Mouse (Mus musculus): ENCODE results near the gene Rbfox1. TPM values are rescaled to one million over a fixed set of nuclear protein-coding genes. Genes with fewer than 3 reads are reported as not detected.
A peak's percentile ranks its signal among the peaks of the same experiment; 100 is the strongest.

Gene Rbfox1
- total RNA-seq, 2 experiments from 2014 or later, result 0.96 to 1.5 TPM

DNA sequence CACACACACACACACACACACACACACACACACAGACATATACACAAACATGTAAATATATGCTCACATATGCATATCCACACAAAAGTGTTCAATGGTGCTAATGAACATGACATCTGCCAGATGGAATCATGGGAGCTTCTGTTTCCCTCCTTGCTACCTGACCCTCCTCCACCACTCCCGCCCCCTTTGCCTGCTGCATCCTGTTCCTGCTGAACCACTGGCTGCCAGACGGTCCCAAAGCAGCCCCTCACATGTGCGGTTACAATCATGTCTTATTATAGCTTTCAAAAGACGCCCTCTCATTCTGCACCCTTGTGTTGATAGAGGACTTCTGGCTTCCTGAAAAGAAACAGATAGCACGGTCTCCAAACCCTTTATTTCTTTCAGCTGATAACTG, 563.1 kb downstream of the Rbfox1 start:
- no peak for DNase-seq (ENCODE audit: low spot score in 2 of 2)

DNA sequence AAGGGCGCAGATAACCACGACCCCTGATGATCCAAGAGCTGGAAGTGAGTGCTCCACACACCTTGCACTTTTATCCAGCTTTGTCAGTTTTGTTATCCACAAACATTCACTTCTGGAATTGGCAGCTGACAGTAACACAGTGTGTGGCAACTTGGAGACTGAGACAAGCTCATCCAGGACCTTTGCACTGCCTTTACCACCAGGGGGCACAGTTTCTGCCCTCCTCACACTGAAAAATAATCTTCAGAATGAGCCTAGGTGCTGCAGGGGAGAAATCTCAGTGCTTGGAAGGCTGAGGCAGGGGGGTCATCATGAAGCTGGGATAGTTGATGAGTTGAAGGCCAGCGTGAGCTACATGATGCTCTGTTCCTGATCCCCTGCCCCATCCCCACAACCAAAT, 570.2 kb downstream of the Rbfox1 start:
- peak in 1 of 2 experiments; percentile 9 for DNase-seq (ENCODE audit: low spot score in 2 of 2)

DNA sequence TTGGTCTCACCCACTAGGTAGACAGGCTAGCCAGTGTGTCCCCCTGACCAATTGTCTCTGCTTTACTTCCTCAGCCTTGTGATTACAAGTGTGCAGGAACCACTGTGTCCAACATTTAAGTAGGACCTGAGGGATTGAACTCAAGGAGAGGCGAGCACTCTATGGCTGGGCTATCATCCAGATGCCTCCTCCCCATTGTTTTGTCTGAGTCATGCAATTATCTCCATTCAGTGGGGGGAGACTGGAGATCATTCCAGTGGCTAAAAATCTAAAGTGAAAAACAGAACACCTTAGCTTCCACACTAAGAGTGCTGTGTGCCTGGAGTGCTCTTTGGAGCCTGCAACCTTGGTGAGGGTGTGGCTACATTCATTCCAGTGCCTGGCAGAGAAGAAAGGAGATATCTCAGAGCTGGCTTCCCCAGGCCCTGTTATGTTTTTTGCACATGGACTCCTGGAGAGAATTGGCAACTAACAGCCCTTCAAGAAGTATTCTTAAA, 594.0 kb downstream of the Rbfox1 start:
- no peak for DNase-seq (ENCODE audit: low spot score in 2 of 2)

DNA sequence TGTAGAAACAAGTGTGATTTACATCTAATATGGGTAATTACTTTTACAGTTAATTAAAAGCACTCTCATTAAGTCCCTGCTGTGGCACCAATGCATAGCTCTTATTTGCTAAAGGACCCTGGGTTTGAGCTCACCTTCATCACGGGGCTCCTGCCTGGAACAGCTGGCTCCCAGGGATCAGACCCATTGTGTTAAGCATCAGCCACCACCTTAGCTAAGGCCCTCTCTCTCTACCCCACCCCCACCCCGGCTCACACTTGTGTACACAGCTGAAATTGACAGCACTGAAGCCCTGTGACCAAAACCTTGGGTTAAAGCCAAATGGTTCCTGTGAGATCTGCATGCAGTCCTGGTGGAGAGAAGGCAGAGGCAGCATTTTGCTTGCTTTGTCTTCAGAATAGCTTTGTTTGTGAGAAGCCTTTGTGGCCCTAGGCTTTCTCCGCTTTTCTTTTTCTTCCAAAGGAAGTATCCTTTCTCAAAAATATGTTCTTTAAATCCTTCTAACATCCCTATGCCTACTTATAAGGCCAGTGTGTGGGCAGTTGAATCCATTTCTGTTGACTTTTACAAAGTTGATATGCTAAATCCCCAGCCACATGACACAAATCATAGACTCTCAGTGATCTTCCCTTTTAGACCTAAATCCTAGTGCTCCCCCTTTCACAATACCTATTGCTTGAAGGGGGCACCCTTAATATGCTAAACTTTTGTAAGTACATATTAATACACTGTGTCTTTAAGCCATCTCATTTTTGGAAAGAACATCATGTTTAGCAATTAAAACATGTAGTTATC, 594.7 kb downstream of the Rbfox1 start:
- DNase-seq (ENCODE audit: low spot score in 2 of 2), result no peak

DNA sequence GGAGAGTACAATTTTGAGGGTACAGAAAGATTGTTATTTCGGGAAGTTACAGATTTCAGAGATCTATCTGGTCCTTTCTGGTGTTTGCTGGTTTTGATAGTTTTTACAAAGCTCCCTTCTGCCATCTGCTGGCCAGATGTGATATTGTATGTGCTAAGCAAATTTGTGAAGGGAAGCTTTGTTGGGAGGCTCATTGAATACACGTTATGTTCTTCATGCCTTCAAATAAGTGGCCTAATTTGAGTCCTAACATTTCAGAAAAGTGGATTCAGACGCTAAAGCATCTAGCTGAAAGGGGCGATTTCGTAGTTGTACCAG, 595.2 kb downstream of the Rbfox1 start:
- DNase-seq (ENCODE audit: low spot score in 2 of 2), result peak; percentile 54 to 55

DNA sequence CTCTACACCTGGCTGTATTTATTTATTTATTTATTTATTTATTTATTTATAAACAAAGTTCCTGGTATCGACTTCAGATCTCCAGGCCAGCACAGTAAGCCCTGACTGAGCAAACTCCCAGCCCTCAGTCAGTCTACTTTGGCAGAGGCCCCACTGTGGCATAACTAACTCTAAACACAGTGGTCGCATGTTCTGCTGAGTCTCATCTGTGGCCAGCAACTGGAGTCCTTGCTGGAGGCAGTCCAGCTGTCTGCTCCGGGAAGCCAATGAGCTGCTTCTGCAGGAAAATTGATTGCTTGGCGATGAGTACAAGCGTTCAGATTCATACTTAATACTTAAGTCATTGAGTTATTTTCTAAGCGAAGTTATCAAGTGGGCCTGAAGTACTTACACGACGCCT, 598.5 kb downstream of the Rbfox1 start:
- DNase-seq (ENCODE audit: low spot score in 2 of 2), result no peak

DNA sequence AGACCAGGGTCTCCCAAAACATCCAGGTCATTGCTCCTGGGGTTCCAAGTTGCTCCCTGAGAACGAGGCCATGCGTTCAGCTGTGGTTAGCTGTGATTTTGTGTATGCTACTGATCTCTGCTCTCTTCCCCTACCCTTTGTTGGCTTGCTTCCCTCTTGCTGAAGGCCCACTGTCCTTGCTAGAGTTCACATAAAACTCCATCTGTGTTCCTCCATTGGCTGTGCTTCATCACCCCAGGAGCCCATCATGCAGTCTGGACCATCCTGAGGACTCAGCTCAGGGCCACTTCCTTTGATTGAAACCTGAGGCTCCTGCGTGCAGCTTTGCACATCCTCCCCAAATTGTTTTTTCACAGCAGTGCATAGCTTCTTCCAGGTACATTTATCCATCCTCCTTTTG, 600.5 kb downstream of the Rbfox1 start:
- no peak for DNase-seq (ENCODE audit: low spot score in 2 of 2)

DNA sequence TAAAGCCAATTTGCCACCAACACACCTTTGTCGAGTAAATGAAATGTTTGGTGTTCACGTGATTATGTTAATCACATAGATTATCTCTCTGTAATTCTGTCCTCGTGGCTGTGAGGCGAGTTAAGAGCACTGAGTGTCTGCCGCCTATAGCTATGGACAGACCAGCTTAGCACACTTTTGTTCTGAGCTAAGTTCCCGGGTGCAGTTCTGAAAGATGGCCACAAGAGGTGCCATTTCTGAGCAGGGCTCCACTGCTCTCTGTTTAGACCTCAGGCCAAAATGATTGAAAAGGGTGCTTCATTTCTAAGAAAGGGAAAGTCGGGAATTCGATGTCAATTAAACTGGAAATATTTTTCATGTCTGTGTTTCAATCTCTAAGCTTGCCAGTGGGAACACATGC, 617.1 kb downstream of the Rbfox1 start:
- peak in 1 of 2 experiments; percentile 9 for DNase-seq (ENCODE audit: low spot score in 2 of 2)

DNA sequence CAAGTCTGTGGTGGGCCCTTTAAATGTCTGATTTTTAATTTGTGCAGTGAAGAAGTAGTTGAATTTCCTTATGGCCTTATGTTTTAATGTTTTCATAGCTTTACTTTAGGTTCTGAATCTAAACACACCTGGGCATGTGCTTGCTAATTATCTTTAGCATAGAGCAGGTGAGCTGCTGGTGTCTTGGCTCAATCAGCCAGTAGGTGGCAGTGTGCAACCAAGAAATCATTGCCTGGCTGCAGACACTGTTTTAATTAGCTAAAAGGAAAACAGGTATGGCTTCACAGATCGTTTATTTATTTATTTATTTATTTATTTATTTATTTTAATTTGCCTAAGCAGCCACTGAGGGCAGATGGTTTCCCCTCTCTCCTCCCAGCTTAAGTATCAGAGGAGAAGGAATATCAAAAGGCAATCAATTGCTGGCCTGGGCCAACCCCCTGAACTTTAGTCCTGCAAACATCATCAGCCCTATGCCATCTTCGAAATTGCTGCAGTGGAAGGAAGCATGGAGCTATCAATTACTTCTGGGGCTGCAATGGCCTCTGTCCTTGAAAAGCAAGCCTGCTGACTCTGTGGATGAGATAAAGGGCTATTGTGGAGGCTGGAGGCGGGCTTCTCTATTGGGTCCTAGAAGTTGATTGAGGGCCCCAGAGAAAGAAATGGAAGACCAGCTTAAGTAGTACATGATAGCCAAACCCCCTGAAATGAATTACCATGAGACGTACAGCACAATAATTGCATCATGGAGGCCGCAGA, 618.6 kb downstream of the Rbfox1 start:
- DNase-seq (ENCODE audit: low spot score in 2 of 2), result peak; percentile 40 to 41

DNA sequence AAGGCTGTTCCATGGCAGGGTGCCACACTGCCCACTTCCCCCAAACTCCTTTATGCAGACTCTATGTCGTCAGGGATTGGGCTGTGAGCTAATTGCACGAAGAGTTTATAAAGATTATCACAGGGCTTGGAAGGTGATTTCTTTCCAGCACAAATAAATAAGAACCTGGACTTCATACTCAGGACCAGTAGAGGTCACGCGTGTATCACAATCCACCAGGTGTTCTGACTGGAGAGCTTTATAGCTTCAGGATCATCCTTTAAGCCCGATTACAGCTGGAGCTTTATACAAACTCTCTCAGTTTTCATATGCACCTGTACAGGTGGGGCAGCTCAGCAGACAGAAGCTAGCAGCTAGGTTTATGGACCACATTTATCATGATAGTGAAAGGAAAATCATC, 623.8 kb downstream of the Rbfox1 start:
- DNase-seq (ENCODE audit: low spot score in 2 of 2), result no peak

DNA sequence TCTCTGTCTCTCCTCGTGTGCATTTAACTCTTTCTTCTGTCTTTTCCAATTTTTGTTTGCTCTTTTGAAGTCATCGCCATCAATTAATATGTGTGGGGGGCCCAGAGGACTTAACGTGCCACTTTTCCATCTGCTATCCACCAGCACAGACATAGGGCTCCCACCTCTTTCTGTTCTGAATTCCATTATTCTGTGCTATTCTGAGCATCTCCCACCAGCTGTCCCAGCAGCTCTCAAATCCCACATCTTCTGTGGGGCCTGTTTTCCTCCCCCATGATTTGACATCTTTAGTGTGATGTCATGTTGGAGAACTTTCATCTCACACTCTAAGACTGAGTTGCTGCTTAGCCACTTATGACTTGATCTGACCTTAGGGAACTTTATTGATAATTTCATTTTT, 634.3 kb downstream of the Rbfox1 start:
- no peak for DNase-seq (ENCODE audit: low spot score in 2 of 2)

DNA sequence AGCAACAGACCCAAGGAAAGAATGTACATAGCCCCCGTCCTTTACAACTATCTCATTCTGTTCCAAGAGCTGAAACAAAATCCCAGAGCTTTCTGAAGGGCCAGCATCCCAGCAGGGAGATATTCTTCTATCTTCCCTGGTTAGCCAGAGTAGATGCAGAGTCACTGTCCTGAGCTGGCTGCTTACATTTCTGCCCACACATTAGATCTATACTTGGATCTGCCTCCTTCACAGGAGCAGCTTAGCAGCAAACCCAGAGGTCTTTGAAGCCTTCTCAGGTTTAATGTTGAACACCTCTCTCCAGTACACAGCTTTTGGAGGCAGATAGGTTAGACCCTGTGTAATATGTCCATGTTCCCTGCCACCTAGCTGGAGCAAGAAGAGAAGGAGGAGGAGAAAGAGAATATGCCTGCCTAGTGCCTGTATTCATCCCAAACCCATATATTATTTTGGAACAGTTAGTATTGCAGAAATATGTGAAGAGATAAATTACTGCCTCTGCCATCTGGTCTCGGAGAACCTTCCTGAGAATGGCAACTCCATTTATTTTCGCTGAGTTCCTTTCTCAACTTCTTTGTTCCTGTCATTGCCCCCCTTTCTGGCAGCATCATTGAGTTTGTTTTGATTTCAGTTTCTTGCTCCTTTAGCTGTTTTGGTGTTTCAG, 640.5 kb downstream of the Rbfox1 start:
- no peak for DNase-seq (ENCODE audit: low spot score in 2 of 2)

DNA sequence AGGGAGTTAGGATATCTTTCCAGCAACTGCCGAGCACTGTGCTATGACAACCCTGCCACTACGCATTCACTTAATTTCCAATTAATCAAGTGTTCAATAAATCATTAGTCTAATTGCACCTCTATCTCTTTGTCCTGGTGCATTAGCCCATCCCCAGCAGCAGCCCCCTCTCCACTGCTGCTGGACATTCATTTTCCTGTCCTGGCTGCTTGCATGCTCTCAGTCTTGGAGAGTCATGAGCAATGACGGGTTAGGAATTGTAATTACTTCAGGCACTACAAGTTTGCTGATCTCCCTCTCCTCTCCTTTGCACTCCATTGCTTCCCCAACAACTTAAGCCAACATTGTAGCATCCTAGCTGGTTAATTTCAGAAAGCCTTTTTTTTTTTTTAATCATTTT, 646.3 kb downstream of the Rbfox1 start:
- DNase-seq (ENCODE audit: low spot score in 2 of 2), result no peak

DNA sequence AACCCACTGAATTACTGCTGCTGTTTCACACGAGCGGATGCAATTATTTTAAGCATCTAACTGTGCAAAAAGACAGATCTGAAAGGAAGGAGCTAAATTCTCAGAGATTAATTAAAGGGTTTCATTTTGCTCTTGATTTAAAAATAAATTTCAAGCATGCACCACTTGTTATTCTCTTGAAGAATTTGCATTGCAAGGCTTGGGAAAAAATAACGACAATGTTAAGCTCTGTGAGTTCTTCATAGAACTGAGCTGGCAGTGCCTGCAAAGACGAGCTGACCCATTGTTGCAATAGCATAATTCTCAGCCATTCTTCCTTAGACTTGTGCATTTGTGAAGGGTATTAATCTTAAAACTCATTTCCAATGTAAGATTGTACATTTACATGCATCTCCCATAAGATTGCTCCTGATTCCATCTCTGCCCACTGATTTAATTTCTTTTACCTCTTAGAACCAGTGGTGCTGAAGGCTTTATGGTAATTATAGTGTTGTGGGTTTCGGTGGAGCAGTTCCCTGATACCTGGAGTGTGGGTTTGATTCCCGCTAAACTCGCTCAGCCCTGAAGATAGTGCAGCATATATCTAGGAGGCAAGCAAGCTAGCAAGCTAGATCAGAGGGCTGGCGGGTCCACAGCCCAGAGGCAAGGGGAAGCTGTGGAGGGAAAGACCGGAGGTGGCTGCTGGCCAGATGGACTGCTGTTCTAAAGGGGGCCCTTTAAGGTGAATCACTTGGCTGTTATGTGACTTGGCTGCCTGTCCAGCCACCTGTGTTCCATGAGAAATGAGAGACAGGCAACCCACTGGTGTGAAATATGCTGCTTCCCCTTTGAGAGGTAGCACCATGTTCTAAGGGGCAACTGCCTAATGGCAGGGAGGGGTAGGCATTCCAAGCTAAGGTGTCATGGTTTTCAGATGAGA, 647.2 kb downstream of the Rbfox1 start:
- DNase-seq (ENCODE audit: low spot score in 2 of 2), result no peak

DNA sequence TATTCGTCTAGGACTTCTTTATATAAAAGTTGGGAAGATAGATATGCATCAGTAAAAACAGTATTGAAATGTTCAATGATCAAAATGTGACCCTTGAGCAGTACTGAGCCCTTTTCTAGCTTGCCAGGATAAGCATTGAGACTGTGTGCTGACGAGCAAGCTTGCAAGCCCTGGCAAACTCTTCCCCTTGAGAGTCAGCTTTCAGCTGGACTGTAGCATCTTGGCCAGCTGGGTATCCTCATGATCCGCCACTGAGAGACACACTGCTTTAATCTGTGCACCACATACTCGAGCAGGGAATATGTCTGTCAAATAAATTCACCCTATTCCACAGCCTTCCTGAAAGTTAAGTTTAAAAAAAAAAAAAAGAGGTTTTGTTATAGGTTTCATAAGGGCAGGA, 670.6 kb downstream of the Rbfox1 start:
- DNase-seq (ENCODE audit: low spot score in 2 of 2), result no peak

DNA sequence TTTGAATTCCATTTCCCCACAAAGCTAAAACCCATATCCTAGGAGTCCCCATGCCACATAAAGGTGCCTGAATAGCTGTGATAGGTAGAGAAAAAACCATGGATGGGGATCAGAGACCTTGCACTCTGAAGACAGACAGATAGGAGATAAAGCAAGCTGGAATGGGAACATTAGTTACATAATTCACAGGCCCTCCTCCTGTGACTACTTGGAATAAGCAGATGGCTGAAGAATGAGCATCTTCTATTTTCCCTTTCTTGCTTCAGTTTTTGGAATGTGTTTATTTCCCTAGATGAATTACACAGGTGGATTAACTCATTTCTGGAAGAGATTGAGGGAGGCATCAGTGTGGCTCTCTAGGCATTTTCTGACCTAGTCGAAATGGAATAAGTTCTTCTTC, 672.6 kb downstream of the Rbfox1 start:
- no peak for DNase-seq (ENCODE audit: low spot score in 2 of 2)

DNA sequence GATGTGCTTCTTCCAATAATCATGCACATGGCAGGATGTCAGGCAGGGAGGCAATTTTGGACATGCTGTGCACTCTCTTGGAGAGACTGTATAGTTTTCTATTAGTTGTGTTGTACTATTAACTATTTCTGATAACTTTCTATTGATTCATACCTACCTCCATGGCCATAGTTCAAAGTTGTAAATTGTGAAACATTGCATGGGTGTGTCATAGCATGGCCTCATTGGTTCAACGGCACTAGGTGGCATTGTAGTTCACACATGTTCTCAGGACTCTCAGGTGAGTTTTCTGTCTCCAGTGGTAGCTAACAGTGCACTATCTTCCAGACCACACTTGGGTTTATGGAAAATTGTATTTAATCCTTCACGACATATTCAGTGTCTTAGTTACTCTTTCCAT, 699.5 kb downstream of the Rbfox1 start:
- no peak for DNase-seq (ENCODE audit: low spot score in 2 of 2)

DNA sequence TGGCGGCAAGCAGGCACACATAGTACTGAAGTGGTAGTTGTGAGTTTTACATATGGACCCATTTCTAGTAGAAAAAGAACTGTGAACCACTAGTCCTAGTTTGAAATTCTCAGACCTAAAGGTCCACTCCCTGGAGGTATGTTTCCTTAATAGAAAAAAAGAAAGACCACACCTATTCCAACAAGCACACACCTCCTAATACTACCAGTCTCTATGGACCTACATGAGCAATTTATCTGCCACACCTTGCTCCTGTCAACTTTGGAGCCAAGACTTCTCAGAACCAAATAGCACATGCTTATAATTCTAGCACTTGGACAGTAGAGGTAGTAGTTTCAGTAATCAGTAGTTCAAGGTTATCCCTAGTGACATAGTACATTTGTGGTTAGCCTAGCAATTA, 700.0 kb downstream of the Rbfox1 start:
- no peak for DNase-seq (ENCODE audit: low spot score in 2 of 2)

DNA sequence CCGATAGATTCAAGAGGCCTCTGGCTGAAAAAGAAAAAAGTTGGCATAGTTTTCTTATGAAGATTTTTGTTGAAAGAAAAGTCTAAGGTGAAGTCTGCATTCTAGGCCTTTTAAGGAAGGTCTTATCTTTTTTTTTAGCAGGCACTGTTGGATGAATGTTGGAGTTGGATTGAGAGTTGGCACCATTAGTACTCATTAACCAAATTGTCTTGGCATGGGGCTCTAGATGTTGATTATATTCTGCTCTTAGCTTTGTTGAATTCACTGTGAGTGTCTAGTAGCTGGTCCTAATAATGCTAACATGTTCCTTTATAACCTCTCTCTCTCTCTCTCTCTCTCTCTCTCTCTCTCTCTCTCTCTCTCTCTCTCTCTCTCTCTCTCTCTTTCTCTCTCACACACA, 731.4 kb downstream of the Rbfox1 start:
- no peak for DNase-seq (ENCODE audit: low spot score in 2 of 2)

DNA sequence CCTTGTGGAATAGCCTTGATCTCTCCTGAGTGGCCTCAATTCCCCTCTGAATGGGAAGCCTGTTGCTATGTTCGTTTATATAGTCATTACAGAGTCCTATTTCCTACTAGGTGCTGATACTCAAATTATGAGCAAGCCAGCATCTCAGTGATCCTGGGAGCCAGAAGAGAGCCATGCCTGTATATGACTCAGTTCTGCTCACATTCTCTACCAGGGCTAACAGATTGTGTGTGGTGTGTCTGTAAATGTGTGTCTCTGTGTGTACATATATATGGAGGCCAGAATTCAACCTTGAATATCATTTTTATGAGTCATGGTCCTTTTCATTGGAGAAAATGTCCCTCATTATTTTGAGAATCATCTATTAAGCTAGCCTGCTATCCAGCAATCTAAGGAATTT, 755.2 kb downstream of the Rbfox1 start:
- no peak for DNase-seq (ENCODE audit: low spot score in 2 of 2)

DNA sequence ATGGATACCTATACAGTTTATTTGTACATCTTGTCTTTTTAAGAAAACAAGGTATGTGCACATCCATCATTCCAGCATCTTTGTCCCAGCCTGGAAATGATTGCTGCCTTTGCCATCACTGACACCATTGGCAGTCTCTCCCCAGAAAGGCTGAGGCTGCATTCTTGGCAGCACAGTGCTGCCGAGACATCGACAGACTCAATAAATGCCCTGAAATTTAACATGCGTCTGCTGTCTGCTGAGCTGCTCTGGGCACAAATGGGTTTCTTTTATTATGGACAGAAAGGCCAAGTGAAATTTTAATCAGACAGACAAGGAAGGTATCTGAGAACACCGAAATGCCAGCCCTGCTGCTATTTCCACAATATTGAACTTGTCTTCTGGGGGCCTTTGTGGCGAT, 761.8 kb downstream of the Rbfox1 start:
- no peak for DNase-seq (ENCODE audit: low spot score in 2 of 2)
